Mouse (Mus musculus): ENCODE data around the gene Med6. TPM values are rescaled to one million over a fixed set of nuclear protein-coding genes. Genes with fewer than 3 reads are reported as not detected.
A peak's percentile ranks its signal among the peaks of the same experiment; 100 is the strongest.

The Med6 gene
- polyA plus RNA-seq, 1 experiment from 2014 or later = 84.1 TPM

- DNase-seq (ENCODE audit: extremely low spot score, low spot score) = peak; percentile 77
- Histone ChIP-seq H3K4me3 (no peak overlapping the region), H3K27me3 (ENCODE audit: poor library complexity, severe bottlenecking) (no peaks in the 10 kb centered on the region; the same call in 1 of the 2 replicates), H3K4me1 (no peaks in the 10 kb centered on the region), H3K9me3 (no peaks in the 10 kb centered on the region), H3K27ac (0 out of 2 replicates have a peak overlapping the region, but pooled peaks have one; percentile 1), H3K36me3 (replicated peaks) (no peaks in the 10 kb centered on the region)
- WGBS = 28% methylated on average over 5 of the region's 5 CpGs
Observed at GRCm38 (mm10) chr12:81619302-81619701, 24.5 kb upstream of the Med6 start.

GRCm38 (mm10) chr12:81616980-81617379 is 22.2 kb upstream of the Med6 start:
- Histone ChIP-seq H3K36me3 (replicated peaks) (no peaks in the 10 kb centered on the region), H3K27me3 (ENCODE audit: poor library complexity, severe bottlenecking) (no peaks in the 10 kb centered on the region), H3K9me3 (no peaks in the 10 kb centered on the region), H3K4me1 (no peaks in the 10 kb centered on the region), H3K4me3 (no peak overlapping the region), H3K27ac (no peak overlapping the region)
- no peak for DNase-seq (ENCODE audit: extremely low spot score, low spot score)
- WGBS = 80% methylated on average over 7 of the region's 7 CpGs

- no peak overlapping the region for H3K27ac ChIP-seq
- H3K36me3 ChIP-seq (replicated peaks) = no peaks in the 10 kb centered on the region
- no peaks in the 10 kb centered on the region for H3K27me3 ChIP-seq (ENCODE audit: poor library complexity, severe bottlenecking)
- H3K4me1 ChIP-seq = no peaks in the 10 kb centered on the region
- no peak overlapping the region for H3K4me3 ChIP-seq
- no peak for DNase-seq (ENCODE audit: extremely low spot score, low spot score)
- H3K9me3 ChIP-seq = no peaks in the 10 kb centered on the region
- WGBS = 83% methylated on average over 6 of the region's 6 CpGs
Observed at GRCm38 (mm10) chr12:81615807-81616206, 21.0 kb upstream of the Med6 start.

- H3K4me1 ChIP-seq = no peaks in the 10 kb centered on the region
- no peak overlapping the region for H3K27ac ChIP-seq
- no peak overlapping the region for H3K4me3 ChIP-seq
- H3K27me3 ChIP-seq (ENCODE audit: poor library complexity, severe bottlenecking) = no peaks in the 10 kb centered on the region
- no peaks in the 10 kb centered on the region for H3K36me3 ChIP-seq (replicated peaks)
- H3K9me3 ChIP-seq = no peaks in the 10 kb centered on the region
- no peak for DNase-seq (ENCODE audit: extremely low spot score, low spot score)
Observed at GRCm38 (mm10) chr12:81609445-81609844, 14.6 kb upstream of the Med6 start.

- Histone ChIP-seq H3K27me3 (ENCODE audit: poor library complexity, severe bottlenecking) (no peaks in the 10 kb centered on the region), H3K4me3 (no peak overlapping the region), H3K4me1 (no peaks in the 10 kb centered on the region), H3K9me3 (no peaks in the 10 kb centered on the region), H3K36me3 (replicated peaks) (no peaks in the 10 kb centered on the region), H3K27ac (no peak overlapping the region)
- WGBS = 63% methylated on average over 5 of the region's 5 CpGs
- DNase-seq (ENCODE audit: extremely low spot score, low spot score) = no peak
Observed at GRCm38 (mm10) chr12:81604995-81605784, 10.4 kb upstream of the Med6 start.

GRCm38 (mm10) chr12:81596547-81597262 is 1.9 kb upstream of the Med6 start:
- Histone ChIP-seq H3K27me3 (ENCODE audit: poor library complexity, severe bottlenecking) (no peaks in the 10 kb centered on the region), H3K36me3 (replicated peaks) (no peaks in the 10 kb centered on the region), H3K27ac (no peak overlapping the region), H3K9me3 (no peaks in the 10 kb centered on the region), H3K4me3 (no peak overlapping the region), H3K4me1 (peaks cover 14% of the 10 kb centered on the region)
- DNase-seq (ENCODE audit: extremely low spot score, low spot score) = no peak
- 84% methylated on average over 8 of the region's 8 CpGs for WGBS

- H3K27me3 ChIP-seq (ENCODE audit: poor library complexity, severe bottlenecking) = no peaks in the 10 kb centered on the region
- no peaks in the 10 kb centered on the region for H3K9me3 ChIP-seq
- DNase-seq (ENCODE audit: extremely low spot score, low spot score) = no peak
- peaks cover 34% of the 10 kb centered on the region for H3K36me3 ChIP-seq (replicated peaks)
- H3K4me3 ChIP-seq = no peak within 1 kb of the TSS
- no peaks in the 10 kb centered on the region for H3K4me1 ChIP-seq
- H3K27ac ChIP-seq = no peak within 1 kb of the TSS
- WGBS = 97% methylated on average over 1 of the region's 1 CpGs
Observed at GRCm38 (mm10) chr12:81568374-81568773, 26.4 kb downstream of the Med6 start, which contains the start of gene Adam21. Gene Adam21, minus strand, starts transcription at chr12:81568474.

GRCm38 (mm10) chr12:81567931-81568330 is 26.9 kb downstream of the Med6 start:
- Histone ChIP-seq H3K4me1 (no peaks in the 10 kb centered on the region), H3K4me3 (no peak overlapping the region), H3K9me3 (no peaks in the 10 kb centered on the region), H3K36me3 (replicated peaks) (peaks cover 30% of the 10 kb centered on the region), H3K27me3 (ENCODE audit: poor library complexity, severe bottlenecking) (no peaks in the 10 kb centered on the region), H3K27ac (no peak overlapping the region)
- DNase-seq (ENCODE audit: extremely low spot score, low spot score) = no peak
- 92% methylated on average over 5 of the region's 5 CpGs for WGBS

GRCm38 (mm10) chr12:81564173-81564572 is 30.6 kb downstream of the Med6 start:
- no peaks in the 10 kb centered on the region for H3K4me1 ChIP-seq
- H3K36me3 ChIP-seq (replicated peaks) = 0 out of 2 replicates have a peak, but pooled peaks cover 3% of the 10 kb centered on the region
- H3K4me3 ChIP-seq = no peak overlapping the region
- WGBS = 93% methylated on average over 3 of the region's 3 CpGs
- no peak for DNase-seq (ENCODE audit: extremely low spot score, low spot score)
- no peaks in the 10 kb centered on the region for H3K27me3 ChIP-seq (ENCODE audit: poor library complexity, severe bottlenecking)
- H3K9me3 ChIP-seq = no peaks in the 10 kb centered on the region
- H3K27ac ChIP-seq = no peak overlapping the region

- no peaks in the 10 kb centered on the region for H3K36me3 ChIP-seq (replicated peaks)
- 83% methylated on average over 3 of the region's 3 CpGs for WGBS
- no peaks in the 10 kb centered on the region for H3K9me3 ChIP-seq
- no peaks in the 10 kb centered on the region for H3K27me3 ChIP-seq (ENCODE audit: poor library complexity, severe bottlenecking)
- H3K4me3 ChIP-seq = no peak overlapping the region
- no peaks in the 10 kb centered on the region for H3K4me1 ChIP-seq
- no peak overlapping the region for H3K27ac ChIP-seq
- DNase-seq (ENCODE audit: extremely low spot score, low spot score) = no peak
Observed at GRCm38 (mm10) chr12:81549286-81549685, 45.5 kb downstream of the Med6 start.

- Histone ChIP-seq H3K36me3 (replicated peaks) (no peaks in the 10 kb centered on the region), H3K9me3 (no peaks in the 10 kb centered on the region), H3K27ac (no peak overlapping the region), H3K4me3 (no peak overlapping the region), H3K4me1 (no peaks in the 10 kb centered on the region), H3K27me3 (ENCODE audit: poor library complexity, severe bottlenecking) (no peaks in the 10 kb centered on the region)
- 75% methylated on average over 4 of the region's 4 CpGs for WGBS
- no peak for DNase-seq (ENCODE audit: extremely low spot score, low spot score)
Observed at GRCm38 (mm10) chr12:81547163-81547562, 47.6 kb downstream of the Med6 start.

- Histone ChIP-seq H3K9me3 (no peaks in the 10 kb centered on the region), H3K27ac (peak overlapping the region; percentile 84), H3K36me3 (replicated peaks) (no peaks in the 10 kb centered on the region), H3K4me3 (peak overlapping the region; percentile 75), H3K4me1 (peaks cover 17% of the 10 kb centered on the region), H3K27me3 (ENCODE audit: poor library complexity, severe bottlenecking) (no peaks in the 10 kb centered on the region; the same call in 1 of the 2 replicates)
- 38% methylated on average over 4 of the region's 4 CpGs for WGBS
- no peak for DNase-seq (ENCODE audit: extremely low spot score, low spot score)
Observed at GRCm38 (mm10) chr12:81533029-81533419, 61.8 kb downstream of the Med6 start.
